ENCODE assay signal across 29 mouse cellular contexts in genomic region chr5:24737595-24737994, GRCm38 (mm10). TPM values are rescaled to one million over a fixed set of nuclear protein-coding genes. Genes with fewer than 3 reads are reported as not detected.
DNase-seq lines count a peak whose midpoint lies in the region; ATAC-seq and TF ChIP-seq lines count a peak whose summit lies in the region.
"Had no signal": no experiment of that assay in that cellular context is flagged by ENCODE, and none has a peak within 500 bp of the region (broad histone marks: within the 10 kb centered on the region; RNA-seq: fewer than 3 reads in every experiment).

No protein-coding gene starts in this region.

- no peak overlapping the region for H3K4me3 ChIP-seq in forebrain, embryonic 14.5 days (ENCODE audit: low read depth, low read length)
- no peak overlapping the region for H3K4me3 ChIP-seq in forebrain, embryonic 12.5 days (replicated peaks)
- H3K4me3 ChIP-seq in midbrain, embryonic 11.5 days (ENCODE audit: low read depth, low read length), result no peak overlapping the region
- no peak overlapping the region for H3K4me3 ChIP-seq in midbrain, embryonic 14.5 days (replicated peaks; ENCODE audit: low read depth, low read length)
- H3K4me3 ChIP-seq: embryonic facial prominence, embryonic 13.5 days; embryonic facial prominence, embryonic 15.5 days; erythroblast, embryonic 14.5 days; forebrain, embryonic 10.5 days; forebrain, embryonic 13.5 days had no signal

- H3K9ac ChIP-seq in forebrain, embryonic 14.5 days (ENCODE audit: low read length), result no peak overlapping the region
- no peak overlapping the region for H3K9ac ChIP-seq in forebrain, embryonic 12.5 days
- no peak overlapping the region for H3K9ac ChIP-seq in midbrain, embryonic 11.5 days (ENCODE audit: low read length)
- H3K9ac ChIP-seq in midbrain, embryonic 14.5 days (replicated peaks; ENCODE audit: low read length), result no peak overlapping the region
- H3K9ac ChIP-seq: embryonic facial prominence, embryonic 13.5 days; embryonic facial prominence, embryonic 15.5 days; forebrain, embryonic 13.5 days had no signal

- H3K4me2 ChIP-seq in forebrain, embryonic 14.5 days (ENCODE audit: low read length), result no peak overlapping the region
- H3K4me2 ChIP-seq in forebrain, embryonic 12.5 days, result no peak overlapping the region
- H3K4me2 ChIP-seq in midbrain, embryonic 11.5 days, result no peak overlapping the region
- no peak overlapping the region for H3K4me2 ChIP-seq in midbrain, embryonic 14.5 days (ENCODE audit: low read length)
- H3K4me2 ChIP-seq: embryonic facial prominence, embryonic 13.5 days; embryonic facial prominence, embryonic 15.5 days; forebrain, embryonic 13.5 days had no signal

- TF ChIP-seq CTCF in brain, embryonic 14.5 days (IDR thresholded peaks at IDR 0.05; ENCODE audit: borderline replicate concordance, extremely low read depth, insufficient read depth, insufficient read length), result no peak

- 71% methylated on average over 10 of the region's 10 CpGs for WGBS in forebrain, embryonic 14.5 days
- WGBS in forebrain, embryonic 12.5 days, result 91% methylated on average over 10 of the region's 10 CpGs
- 94% methylated on average over 10 of the region's 10 CpGs for WGBS in midbrain, embryonic 11.5 days
- WGBS in midbrain, embryonic 14.5 days, result 92% methylated on average over 10 of the region's 10 CpGs

- no peak for TF ChIP-seq POLR2A in brain, embryonic 14.5 days (IDR thresholded peaks at IDR 0.05; ENCODE audit: borderline replicate concordance, extremely low read depth, insufficient read depth, insufficient read length, poor library complexity, severe bottlenecking)

- H3K36me3 ChIP-seq in forebrain, embryonic 14.5 days (ENCODE audit: control insufficient read depth, insufficient read depth, low read length), result no peaks in the 10 kb centered on the region
- no peaks in the 10 kb centered on the region for H3K36me3 ChIP-seq in forebrain, embryonic 12.5 days (replicated peaks)
- no peaks in the 10 kb centered on the region for H3K36me3 ChIP-seq in midbrain, embryonic 11.5 days (ENCODE audit: control insufficient read depth, insufficient read depth, low read length)
- H3K36me3 ChIP-seq in midbrain, embryonic 14.5 days (ENCODE audit: control insufficient read depth, insufficient read depth, low read length), result no peaks in the 10 kb centered on the region
- H3K36me3 ChIP-seq: embryonic facial prominence, embryonic 15.5 days; forebrain, embryonic 10.5 days; G1E had no signal

- no peaks in the 10 kb centered on the region for H3K9me3 ChIP-seq in forebrain, embryonic 14.5 days (replicated peaks; ENCODE audit: control insufficient read depth, low read length)
- no peaks in the 10 kb centered on the region for H3K9me3 ChIP-seq in forebrain, embryonic 12.5 days
- no peaks in the 10 kb centered on the region for H3K9me3 ChIP-seq in midbrain, embryonic 11.5 days (ENCODE audit: control insufficient read depth, low read length)
- H3K9me3 ChIP-seq in midbrain, embryonic 14.5 days (ENCODE audit: control insufficient read depth, low read length), result no peaks in the 10 kb centered on the region
- H3K9me3 ChIP-seq: embryonic facial prominence, embryonic 13.5 days; embryonic facial prominence, embryonic 15.5 days; forebrain, embryonic 10.5 days; forebrain, embryonic 13.5 days; G1E had no signal

- ATAC-seq in forebrain, embryonic 14.5 days, result peak; percentile 23; the same call in 1 of the 2 replicates
- no peak for ATAC-seq in forebrain, embryonic 12.5 days (ENCODE audit: low FRiP score)
- ATAC-seq in midbrain, embryonic 11.5 days (ENCODE audit: low FRiP score), result no peak
- ATAC-seq in midbrain, embryonic 14.5 days (ENCODE audit: low FRiP score, low TSS enrichment), result no peak
- ATAC-seq: activated CD4-positive, CD25-positive, alpha-beta regulatory T cell, adult 4 months; CD4-positive, CD25-positive, alpha-beta regulatory T cell, adult 4 months; forebrain, embryonic 13.5 days; forebrain, embryonic 16.5 days; Patski had no signal

- H3K4me1 ChIP-seq in forebrain, embryonic 14.5 days (ENCODE audit: control insufficient read depth, insufficient read depth, low read length), result no peaks in the 10 kb centered on the region
- peaks cover 8% of the 10 kb centered on the region for H3K4me1 ChIP-seq in forebrain, embryonic 12.5 days
- H3K4me1 ChIP-seq in midbrain, embryonic 11.5 days (ENCODE audit: control insufficient read depth, insufficient read depth, low read length), result peaks cover 3% of the 10 kb centered on the region; the same call in 1 of the 2 replicates
- peaks cover 5% of the 10 kb centered on the region; the same call in 1 of the 2 replicates for H3K4me1 ChIP-seq in midbrain, embryonic 14.5 days (ENCODE audit: control insufficient read depth, insufficient read depth, low read length)

- H3K27me3 ChIP-seq in forebrain, embryonic 14.5 days (replicated peaks; ENCODE audit: control insufficient read depth, insufficient read depth, low read length), result no peaks in the 10 kb centered on the region
- no peaks in the 10 kb centered on the region for H3K27me3 ChIP-seq in forebrain, embryonic 12.5 days
- no peaks in the 10 kb centered on the region for H3K27me3 ChIP-seq in midbrain, embryonic 11.5 days (ENCODE audit: control insufficient read depth, insufficient read depth, low read length)
- no peaks in the 10 kb centered on the region for H3K27me3 ChIP-seq in midbrain, embryonic 14.5 days (ENCODE audit: control insufficient read depth, insufficient read depth, low read length)
- H3K27me3 ChIP-seq: CH12.LX; embryonic facial prominence, embryonic 13.5 days; embryonic facial prominence, embryonic 15.5 days; forebrain, embryonic 13.5 days; Patski had no signal

- no peak overlapping the region for H3K27ac ChIP-seq in forebrain, embryonic 14.5 days (ENCODE audit: low read depth, low read length)
- no peak overlapping the region for H3K27ac ChIP-seq in forebrain, embryonic 12.5 days
- H3K27ac ChIP-seq in midbrain, embryonic 11.5 days (ENCODE audit: low read depth, low read length), result no peak overlapping the region
- H3K27ac ChIP-seq in midbrain, embryonic 14.5 days (replicated peaks; ENCODE audit: low read depth, low read length), result no peak overlapping the region
- H3K27ac ChIP-seq: embryonic facial prominence, embryonic 13.5 days; embryonic facial prominence, embryonic 15.5 days; forebrain, embryonic 10.5 days; forebrain, embryonic 13.5 days had no signal

- peak; percentile 45 to 50 for DNase-seq in cerebellum, postnatal 10 days
- no peak for DNase-seq in cerebellum, adult 9-11 months
- DNase-seq in forebrain, embryonic 14.5 days (ENCODE audit: low spot score), result no peak
- peak; percentile 33 for DNase-seq in midbrain, embryonic 11.5 days (ENCODE audit: low spot score, missing footprints)
- no peak for DNase-seq in midbrain, embryonic 14.5 days
- peak; percentile 45 for DNase-seq in brain, embryonic 14.5 days (ENCODE audit: low read depth)
- DNase-seq: adrenal gland, adult 8-10 months; adrenal gland, postnatal 14 days; adrenal gland, postnatal 36 days; B cell, adult 2 months; cerebellum, adult 11 months; cerebellum, adult 18-20 months; cerebellum, adult 8-10 months; cerebellum, postnatal 36 days; embryo, embryonic 11 days had no signal

RNA-seq across cellular contexts. Expression of gene Wdr86, which starts 7.1 kb away (rescaled TPM):
- polyA plus RNA-seq in forebrain, embryonic 14.5 days (2014; fragmentation: Nextera tagmentation; extraction: Ambion mirVana), result 6.1 and 6.4 TPM in 2 replicates
- polyA plus RNA-seq in forebrain, embryonic 12.5 days (2016; fragmentation: Nextera tagmentation; extraction: Ambion mirVana), result 6.6 and 10.1 TPM in 2 replicates
- polyA plus RNA-seq in midbrain, embryonic 11.5 days (2014; fragmentation: Nextera tagmentation; extraction: Ambion mirVana), result 8.7 and 10.3 TPM in 2 replicates
- polyA plus RNA-seq in midbrain, embryonic 14.5 days (2014; fragmentation: Nextera tagmentation; extraction: Ambion mirVana), result 2.0 and 5.6 TPM in 2 replicates
- polyA plus RNA-seq in brain, embryonic 14.5 days (2012; rRNA removed), result 10.8 and 11.9 TPM in 2 replicates
- polyA plus RNA-seq: erythroblast, embryonic 14.5 days; G1E; Patski had no signal

RNA-seq across cellular contexts. Expression of gene Crygn, which starts 20.2 kb away (rescaled TPM):
- polyA plus RNA-seq in forebrain, embryonic 14.5 days (2014; fragmentation: Nextera tagmentation; extraction: Ambion mirVana), result 1.8 TPM in 1 of 2 replicates, not detected in the other
- not detected in 2 replicates for polyA plus RNA-seq in forebrain, embryonic 12.5 days (2016; fragmentation: Nextera tagmentation; extraction: Ambion mirVana)
- polyA plus RNA-seq in midbrain, embryonic 11.5 days (2014; fragmentation: Nextera tagmentation; extraction: Ambion mirVana), result 0.68 and 1.2 TPM in 2 replicates
- polyA plus RNA-seq in midbrain, embryonic 14.5 days (2014; fragmentation: Nextera tagmentation; extraction: Ambion mirVana), result 1.6 TPM in 1 of 2 replicates, not detected in the other
- not detected in 2 replicates for polyA plus RNA-seq in brain, embryonic 14.5 days (2012; rRNA removed)
- polyA plus RNA-seq: embryonic facial prominence, embryonic 11.5 days; erythroblast, embryonic 14.5 days; forebrain, embryonic 13.5 days; forebrain, embryonic 16.5 days; frontal cortex, adult 2 months; Patski had no signal

RNA-seq across cellular contexts. Expression of gene Nub1, which starts 52.3 kb away (rescaled TPM):
- polyA plus RNA-seq in forebrain, embryonic 14.5 days (2014; fragmentation: Nextera tagmentation; extraction: Ambion mirVana), result 59.8 and 65.3 TPM in 2 replicates
- 36.4 and 39.2 TPM in 2 replicates for polyA plus RNA-seq in forebrain, embryonic 12.5 days (2016; fragmentation: Nextera tagmentation; extraction: Ambion mirVana)
- polyA plus RNA-seq in midbrain, embryonic 11.5 days (2014; fragmentation: Nextera tagmentation; extraction: Ambion mirVana), result 36.8 and 38.8 TPM in 2 replicates
- polyA plus RNA-seq in midbrain, embryonic 14.5 days (2014; fragmentation: Nextera tagmentation; extraction: Ambion mirVana), result 42.3 and 54.1 TPM in 2 replicates
- 57.8 and 58.5 TPM in 2 replicates for polyA plus RNA-seq in brain, embryonic 14.5 days (2012; rRNA removed)

Comparison
In these comparisons a context has a peak if more than half of its experiments do, and no peak if none do; other contexts are left out.
1. DNase-seq: peak in cerebellum, postnatal 10 days (2 of 2), midbrain, embryonic 11.5 days (single experiment) and brain, embryonic 14.5 days (single experiment); none in cerebellum, adult 9-11 months (single experiment), forebrain, embryonic 14.5 days (single experiment) and midbrain, embryonic 14.5 days (single experiment).